Mouse (Mus musculus): ENCODE results near the gene Peli2. TPM values are rescaled to one million over a fixed set of nuclear protein-coding genes. Genes with fewer than 3 reads are reported as not detected.
A peak's percentile ranks its signal among the peaks of the same experiment; 100 is the strongest.

Gene Peli2
- polyA plus RNA-seq, 1 experiment from 2014 or later: 5.9 TPM

- H3K4me2 ChIP-seq (replicated peaks; ENCODE audit: low read depth): no peak overlapping the region
- DNase-seq (ENCODE audit: low spot score) (no peak), ATAC-seq (ENCODE audit: low FRiP score, low TSS enrichment) (peak; percentile 33; the same call in 1 of the 2 replicates)
- H3K4me3 ChIP-seq (ENCODE audit: low read depth, low read length): no peak overlapping the region
- H3K27me3 ChIP-seq (ENCODE audit: control insufficient read depth, insufficient read depth, low read length): no peaks in the 10 kb centered on the region
- no peak overlapping the region for H3K27ac ChIP-seq (replicated peaks)
- H3K9me3 ChIP-seq (ENCODE audit: control insufficient read depth, low read length): no peaks in the 10 kb centered on the region
- no peak for TF ChIP-seq EP300 (optimal IDR thresholded peaks at IDR 0.05)
- no peak for TF ChIP-seq CTCF (IDR thresholded peaks at IDR 0.05; ENCODE audit: low read depth)
- 73% methylated on average over 8 of the region's 8 CpGs for WGBS
- no peaks in the 10 kb centered on the region for H3K36me3 ChIP-seq (ENCODE audit: control insufficient read depth, insufficient read depth, low read length)
- peaks cover 3% of the 10 kb centered on the region; the same call in 1 of the 2 replicates for H3K4me1 ChIP-seq (replicated peaks; ENCODE audit: control insufficient read depth, insufficient read depth)
- H3K9ac ChIP-seq (ENCODE audit: low read length): no peak overlapping the region
These were observed 52.3 kb downstream of the Peli2 start for GRCm38 (mm10) chr14:48172876-48173275.

DNA sequence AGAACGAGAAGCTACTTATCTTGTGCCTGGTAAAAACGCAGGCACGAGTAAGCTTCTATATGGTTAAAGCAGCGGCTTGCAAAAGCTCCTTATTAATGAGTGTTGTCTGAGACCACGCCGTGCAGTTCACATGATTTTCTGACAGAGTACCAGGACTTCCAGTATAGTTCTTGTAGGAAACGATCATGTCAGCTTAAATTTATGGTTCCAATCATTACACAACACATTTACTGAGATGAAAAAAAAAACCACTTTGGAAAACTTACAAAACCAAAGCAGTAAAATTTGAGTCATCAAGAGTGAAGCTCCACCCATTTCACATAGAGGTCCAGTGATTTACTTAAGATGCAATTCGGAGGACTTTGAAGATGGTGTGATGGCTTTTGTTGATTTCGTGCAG lies 53.2 kb downstream of the Peli2 start:
- H3K27ac ChIP-seq (replicated peaks): no peak overlapping the region

GRCm38 (mm10) chr14:48174356-48174755 lies 53.7 kb downstream of the Peli2 start:
- TF ChIP-seq CTCF (IDR thresholded peaks at IDR 0.05; ENCODE audit: low read depth) (no peak), EP300 (optimal IDR thresholded peaks at IDR 0.05) (no peak)
- DNase-seq (ENCODE audit: low spot score) (no peak), ATAC-seq (ENCODE audit: low FRiP score, low TSS enrichment) (no peak)
- H3K4me1 ChIP-seq (replicated peaks; ENCODE audit: control insufficient read depth, insufficient read depth): peaks cover 3% of the 10 kb centered on the region; the same call in 1 of the 2 replicates
- no peak overlapping the region for H3K9ac ChIP-seq (ENCODE audit: low read length)
- WGBS: 62% methylated on average over 4 of the region's 4 CpGs
- no peak overlapping the region for H3K4me2 ChIP-seq (replicated peaks; ENCODE audit: low read depth)
- H3K36me3 ChIP-seq (ENCODE audit: control insufficient read depth, insufficient read depth, low read length): no peaks in the 10 kb centered on the region
- no peaks in the 10 kb centered on the region for H3K27me3 ChIP-seq (ENCODE audit: control insufficient read depth, insufficient read depth, low read length)
- no peak overlapping the region for H3K4me3 ChIP-seq (ENCODE audit: low read depth, low read length)
- no peak overlapping the region for H3K27ac ChIP-seq (replicated peaks)
- no peaks in the 10 kb centered on the region for H3K9me3 ChIP-seq (ENCODE audit: control insufficient read depth, low read length)

More for the DNA sequence above, 53.2 kb downstream of the Peli2 start:
- WGBS: 43% methylated on average over 9 of the region's 9 CpGs
- Histone ChIP-seq H3K36me3 (ENCODE audit: control insufficient read depth, insufficient read depth, low read length) (no peaks in the 10 kb centered on the region), H3K9ac (ENCODE audit: low read length) (no peak overlapping the region), H3K27me3 (ENCODE audit: control insufficient read depth, insufficient read depth, low read length) (no peaks in the 10 kb centered on the region), H3K9me3 (ENCODE audit: control insufficient read depth, low read length) (no peaks in the 10 kb centered on the region), H3K4me1 (replicated peaks; ENCODE audit: control insufficient read depth, insufficient read depth) (peaks cover 3% of the 10 kb centered on the region; the same call in 1 of the 2 replicates), H3K4me3 (ENCODE audit: low read depth, low read length) (no peak overlapping the region), H3K4me2 (replicated peaks; ENCODE audit: low read depth) (no peak overlapping the region)
- no peak for TF ChIP-seq CTCF (IDR thresholded peaks at IDR 0.05; ENCODE audit: low read depth)
- no peak for TF ChIP-seq EP300 (optimal IDR thresholded peaks at IDR 0.05)
- ATAC-seq (ENCODE audit: low FRiP score, low TSS enrichment) (no peak), DNase-seq (ENCODE audit: low spot score) (no peak)

DNA sequence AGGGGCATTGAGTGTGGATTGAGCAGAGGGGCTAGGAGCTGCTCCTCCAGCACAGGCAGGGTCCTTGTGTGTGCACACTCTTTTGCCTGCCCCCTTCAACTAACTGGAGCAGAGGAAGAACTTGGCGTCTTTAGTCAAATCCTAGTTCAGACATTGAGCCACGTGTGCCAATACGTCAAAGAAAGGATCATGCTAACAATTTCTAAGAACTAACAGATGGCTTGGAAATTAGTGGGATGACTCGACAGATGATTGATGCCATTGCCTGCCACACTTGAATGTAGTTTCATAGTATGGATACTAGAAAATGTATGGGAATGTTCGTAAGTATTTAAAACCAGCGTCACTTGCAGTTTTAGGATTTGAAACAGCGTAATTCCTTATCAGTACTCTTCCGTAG lies 54.5 kb downstream of the Peli2 start:
- no peak overlapping the region for H3K9ac ChIP-seq (ENCODE audit: low read length)
- H3K27ac ChIP-seq (replicated peaks): no peak overlapping the region
- 78% methylated on average over 8 of the region's 8 CpGs for WGBS
- H3K4me1 ChIP-seq (replicated peaks; ENCODE audit: control insufficient read depth, insufficient read depth): peaks cover 3% of the 10 kb centered on the region; the same call in 1 of the 2 replicates
- DNase-seq (ENCODE audit: low spot score) (no peak), ATAC-seq (ENCODE audit: low FRiP score, low TSS enrichment) (no peak)
- H3K4me2 ChIP-seq (replicated peaks; ENCODE audit: low read depth): no peak overlapping the region
- no peak overlapping the region for H3K4me3 ChIP-seq (ENCODE audit: low read depth, low read length)
- no peaks in the 10 kb centered on the region for H3K9me3 ChIP-seq (ENCODE audit: control insufficient read depth, low read length)
- TF ChIP-seq CTCF (IDR thresholded peaks at IDR 0.05; ENCODE audit: low read depth): no peak
- no peak for TF ChIP-seq EP300 (optimal IDR thresholded peaks at IDR 0.05)
- no peaks in the 10 kb centered on the region for H3K27me3 ChIP-seq (ENCODE audit: control insufficient read depth, insufficient read depth, low read length)
- no peaks in the 10 kb centered on the region for H3K36me3 ChIP-seq (ENCODE audit: control insufficient read depth, insufficient read depth, low read length)

- Histone ChIP-seq H3K36me3 (ENCODE audit: control insufficient read depth, insufficient read depth, low read length) (no peaks in the 10 kb centered on the region; the same call in 1 of the 2 replicates), H3K27ac (replicated peaks) (no peak overlapping the region), H3K27me3 (ENCODE audit: control insufficient read depth, insufficient read depth, low read length) (no peaks in the 10 kb centered on the region), H3K4me3 (ENCODE audit: low read depth, low read length) (no peak overlapping the region), H3K9me3 (ENCODE audit: control insufficient read depth, low read length) (0 out of 2 replicates have a peak, but pooled peaks cover 3% of the 10 kb centered on the region), H3K4me1 (replicated peaks; ENCODE audit: control insufficient read depth, insufficient read depth) (no peaks in the 10 kb centered on the region), H3K4me2 (replicated peaks; ENCODE audit: low read depth) (no peak overlapping the region), H3K9ac (ENCODE audit: low read length) (no peak overlapping the region)
- WGBS: 73% methylated on average over 15 of the region's 15 CpGs
- DNase-seq (ENCODE audit: low spot score): no peak
- TF ChIP-seq CTCF (IDR thresholded peaks at IDR 0.05; ENCODE audit: low read depth): no peak
- TF ChIP-seq EP300 (optimal IDR thresholded peaks at IDR 0.05): no peak
- ATAC-seq (ENCODE audit: low FRiP score, low TSS enrichment): no peak
These were observed 57.8 kb downstream of the Peli2 start for GRCm38 (mm10) chr14:48178304-48178995.

- no peak overlapping the region for H3K27ac ChIP-seq (replicated peaks)
- ATAC-seq (ENCODE audit: low FRiP score, low TSS enrichment) (no peak), DNase-seq (ENCODE audit: low spot score) (no peak)
- no peaks in the 10 kb centered on the region; the same call in 1 of the 2 replicates for H3K36me3 ChIP-seq (ENCODE audit: control insufficient read depth, insufficient read depth, low read length)
- H3K4me2 ChIP-seq (replicated peaks; ENCODE audit: low read depth): no peak overlapping the region
- 81% methylated on average over 8 of the region's 8 CpGs for WGBS
- H3K4me3 ChIP-seq (ENCODE audit: low read depth, low read length): no peak overlapping the region
- no peak overlapping the region for H3K9ac ChIP-seq (ENCODE audit: low read length)
- no peak for TF ChIP-seq EP300 (optimal IDR thresholded peaks at IDR 0.05)
- no peak for TF ChIP-seq CTCF (IDR thresholded peaks at IDR 0.05; ENCODE audit: low read depth)
- H3K4me1 ChIP-seq (replicated peaks; ENCODE audit: control insufficient read depth, insufficient read depth): no peaks in the 10 kb centered on the region
- H3K9me3 ChIP-seq (ENCODE audit: control insufficient read depth, low read length): 0 out of 2 replicates have a peak, but pooled peaks cover 3% of the 10 kb centered on the region
- H3K27me3 ChIP-seq (ENCODE audit: control insufficient read depth, insufficient read depth, low read length): no peaks in the 10 kb centered on the region
These were observed 58.4 kb downstream of the Peli2 start for GRCm38 (mm10) chr14:48179021-48179420.

Data from stomach, postnatal 0 days (tissue).